Mouse (Mus musculus) megakaryocyte, embryonic 14.5 days (primary cell): ENCODE measurements at regions not wholly inside any gene's neighbourhood (a gene's known extent, or its start where the extent isn't known, plus 50 kb on each side); places are given as distances from the start of the nearest gene placed in this dataset.

ENCODE experiments used
- FLI1 ChIP-seq: IDR thresholded peaks from 2 replicates; pipeline ENCODE4 v1.6.1; 2012; ENCODE audit warnings: low read length, inconsistent platforms, mixed read lengths
- GATA1 ChIP-seq: IDR thresholded peaks from 3 replicates; pipeline ENCODE4 v1.6.1; 2012; ENCODE audit warnings: mixed read lengths, low read length, inconsistent platforms, borderline replicate concordance

DNA sequence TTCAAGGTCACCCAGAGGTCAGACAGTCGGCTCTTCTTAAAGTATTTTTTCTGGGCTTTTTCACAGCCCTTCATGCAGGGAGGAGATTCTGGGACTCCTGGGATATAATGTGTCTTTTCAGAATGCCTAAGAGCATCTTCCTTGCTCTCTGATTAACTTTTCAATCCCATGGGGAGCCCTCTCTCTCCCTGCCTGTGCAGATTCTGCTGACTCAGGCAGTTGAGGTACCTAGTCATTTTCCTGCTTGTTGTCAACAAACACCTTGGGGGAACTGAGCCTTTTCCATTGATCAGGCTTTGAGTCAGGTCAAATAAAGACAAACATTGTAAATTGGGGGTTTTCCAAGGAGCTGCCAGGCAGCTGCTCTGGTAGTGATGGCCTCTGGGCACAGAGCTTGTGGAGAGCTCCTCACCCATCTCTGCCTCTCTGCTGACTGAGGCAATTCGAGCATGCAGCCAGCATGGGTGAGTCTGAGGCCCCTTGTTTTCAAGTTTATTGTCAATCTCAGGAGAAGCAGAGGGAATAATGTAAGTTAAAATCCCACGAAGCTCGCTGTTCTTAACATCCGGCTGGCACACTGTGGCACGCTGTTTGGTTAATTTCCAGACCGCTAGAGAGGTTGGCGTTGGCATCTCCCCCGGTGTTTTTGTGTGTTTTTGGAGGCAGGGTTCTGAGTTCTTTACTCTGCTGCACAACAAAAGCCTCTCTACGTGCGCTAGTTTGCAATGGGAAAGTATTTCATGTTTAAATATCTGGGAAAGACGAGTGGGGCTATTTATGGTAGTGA, 159.8 kb upstream of the Trpc7 start:
- TF ChIP-seq GATA1 (no peak), FLI1 (no peak)
